Mouse (Mus musculus) lung, embryonic 14.5 days (tissue): ENCODE results near the gene St3gal3. TPM values are rescaled to one million over a fixed set of nuclear protein-coding genes. Genes with fewer than 3 reads are reported as not detected.

Source experiments
- ATAC-seq: fragments of 200-750 bp; cut with Nextera tagmentation; 2 replicates; pipeline ENCODE4 v1.8.0; 2017; ENCODE audit warnings: mild to moderate bottlenecking, moderate TSS enrichment, moderate library complexity; ENCODE audit not compliant: insufficient read depth
- DNase-seq: peaks from one replicate; pipeline ENCODE4 v3.0.0-alpha.2; 2015
- H3K27ac ChIP-seq: fragments of 300-500 bp; sonication (generic); 2 replicates; pipeline ENCODE4 v1.5.1; 2014; ENCODE audit warnings: low read depth, mild to moderate bottlenecking, moderate library complexity
- H3K27me3 ChIP-seq: fragments of 300-500 bp; sonication (generic); 2 replicates; pipeline ENCODE4 v1.6.1; 2014; ENCODE audit warnings: low read length, control low read depth; ENCODE audit not compliant: insufficient read depth
- H3K36me3 ChIP-seq: fragments of 300-500 bp; sonication (generic); 2 replicates; pipeline ENCODE4 v1.6.1; 2014; ENCODE audit warnings: control low read depth; ENCODE audit not compliant: insufficient read depth
- H3K4me1 ChIP-seq: fragments of 300-500 bp; sonication (generic); 2 replicates; pipeline ENCODE4 v1.6.1; 2014; ENCODE audit warnings: antibody characterized with exemption, control low read depth; ENCODE audit not compliant: insufficient read depth
- H3K4me2 ChIP-seq: fragments of 300-500 bp; sonication (generic); 2 replicates; pipeline ENCODE4 v1.6.1; 2014; ENCODE audit warnings: mild to moderate bottlenecking
- H3K4me3 ChIP-seq: fragments of 300-500 bp; sonication (generic); 2 replicates; pipeline ENCODE4 v1.5.1; 2014; ENCODE audit warnings: low read depth, low read length
- H3K9ac ChIP-seq: fragments of 300-500 bp; sonication (generic); 2 replicates; pipeline ENCODE4 v1.6.1; 2014
- H3K9me3 ChIP-seq: fragments of 300-500 bp; sonication (generic); 2 replicates; pipeline ENCODE4 v1.6.1; 2016; ENCODE audit warnings: low read depth, low read length, control low read depth
- CTCF ChIP-seq: IDR thresholded peaks from 2 replicates; pipeline ENCODE4 v1.5.1; 2016; ENCODE audit warnings: antibody characterized with exemption, low read depth
- WGBS: fragments of 180-500 bp; shearing (Covaris S2); extraction: QIAGEN DNeasy Blood & Tissue Kit; methylation state at CpG from one replicate; pipeline ENCODE4 v1.1.7; 2014; 5-methylcytosine and 5-hydroxymethylcytosine counted together
- polyA plus RNA-seq: library from polyadenylated mRNA; unstranded; fragments of >200 nt; fragmentation: Nextera tagmentation; extraction: Ambion mirVana; gene quantifications from 2 replicates; pipeline ENCODE4 v1.2.1, GENCODE M21; 2014

St3gal3 gene
- polyA plus RNA-seq, 1 experiment from 2014 or later, result 6.3 TPM

- Histone ChIP-seq H3K27ac (no peak overlapping the region), H3K9ac (no peak overlapping the region), H3K36me3 (no peaks in the 10 kb centered on the region), H3K4me2 (no peak overlapping the region), H3K9me3 (no peaks in the 10 kb centered on the region), H3K4me3 (no peak overlapping the region), H3K27me3 (no peaks in the 10 kb centered on the region), H3K4me1 (no peaks in the 10 kb centered on the region)
- no peak for DNase-seq
- 74% methylated on average over 9 of the region's 9 CpGs for WGBS
- no peak for TF ChIP-seq CTCF
- no peak for ATAC-seq
Measured at GRCm38 (mm10) chr4:118010661-118011173, 124.0 kb downstream of the St3gal3 start.

GRCm38 (mm10) chr4:118008433-118009033 lies 126.2 kb downstream of the St3gal3 start:
- ATAC-seq, result no peak
- no peak overlapping the region for H3K27ac ChIP-seq

DNA sequence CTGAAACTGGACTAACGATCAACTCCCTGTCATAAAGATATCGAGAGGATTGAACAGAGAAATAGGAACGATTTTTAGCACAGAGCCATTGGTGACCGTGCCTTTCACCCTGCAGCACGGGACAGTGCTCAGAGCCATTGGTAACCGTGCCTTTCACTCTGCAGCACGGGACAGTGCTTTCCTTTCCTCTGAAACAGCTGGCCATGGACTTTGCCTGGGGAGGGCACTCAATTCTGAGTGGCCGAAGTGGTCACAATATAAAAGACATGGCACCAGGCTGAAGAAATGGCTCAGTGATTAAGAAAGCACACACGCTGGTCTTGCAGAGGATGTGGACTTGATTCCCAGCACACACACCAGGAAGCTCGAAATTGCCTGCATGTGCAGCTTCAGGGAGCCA lies 133.4 kb downstream of the St3gal3 start:
- H3K4me1 ChIP-seq, result peaks cover 33% of the 10 kb centered on the region
- no peak overlapping the region for H3K4me3 ChIP-seq
- DNase-seq (no peak), ATAC-seq (no peak)
- H3K27me3 ChIP-seq, result no peaks in the 10 kb centered on the region
- no peaks in the 10 kb centered on the region for H3K9me3 ChIP-seq
- no peak for TF ChIP-seq CTCF
- no peak overlapping the region for H3K9ac ChIP-seq
- no peak overlapping the region for H3K4me2 ChIP-seq
- no peak overlapping the region for H3K27ac ChIP-seq
- H3K36me3 ChIP-seq, result no peaks in the 10 kb centered on the region
- WGBS, result 78% methylated on average over 10 of the region's 10 CpGs

More at GRCm38 (mm10) chr4:118008433-118009033, 126.2 kb downstream of the St3gal3 start:
- Histone ChIP-seq H3K36me3 (no peaks in the 10 kb centered on the region), H3K4me3 (no peak overlapping the region), H3K4me2 (no peak overlapping the region), H3K4me1 (no peaks in the 10 kb centered on the region), H3K27me3 (no peaks in the 10 kb centered on the region), H3K9ac (no peak overlapping the region), H3K9me3 (no peaks in the 10 kb centered on the region)
- no peak for TF ChIP-seq CTCF
- WGBS, result 55% methylated on average over 6 of the region's 6 CpGs
- no peak for DNase-seq

- Histone ChIP-seq H3K36me3 (no peaks in the 10 kb centered on the region), H3K4me2 (no peak overlapping the region), H3K27ac (no peak overlapping the region), H3K4me1 (peaks cover 33% of the 10 kb centered on the region), H3K27me3 (no peaks in the 10 kb centered on the region), H3K9me3 (no peaks in the 10 kb centered on the region), H3K9ac (no peak overlapping the region), H3K4me3 (no peak overlapping the region)
- TF ChIP-seq CTCF, result no peak
- ATAC-seq (peak; percentile 24; the same call in 1 of the 2 replicates), DNase-seq (peak; percentile 25)
- 31% methylated on average over 10 of the region's 10 CpGs for WGBS
Measured at GRCm38 (mm10) chr4:118000605-118001208, 134.0 kb downstream of the St3gal3 start.

- H3K4me2 ChIP-seq, result no peak overlapping the region
- no peak for ATAC-seq
- DNase-seq, result no peak
- H3K36me3 ChIP-seq, result no peaks in the 10 kb centered on the region
- H3K9ac ChIP-seq, result no peak overlapping the region
- 42% methylated on average over 7 of the region's 7 CpGs for WGBS
- H3K9me3 ChIP-seq, result no peaks in the 10 kb centered on the region
- no peak for TF ChIP-seq CTCF
- no peak overlapping the region for H3K4me3 ChIP-seq
- peaks cover 33% of the 10 kb centered on the region for H3K4me1 ChIP-seq
- peak overlapping the region; percentile 10; the same call in 1 of the 2 replicates for H3K27ac ChIP-seq
- H3K27me3 ChIP-seq, result no peaks in the 10 kb centered on the region
Measured at GRCm38 (mm10) chr4:117999951-118000350, 134.8 kb downstream of the St3gal3 start.

- H3K9ac ChIP-seq, result no peak overlapping the region; the same call in 1 of the 2 replicates
- peaks cover 33% of the 10 kb centered on the region for H3K4me1 ChIP-seq
- ATAC-seq (peak; percentile 80), DNase-seq (peak; percentile 83)
- 13% methylated on average over 20 of the region's 20 CpGs for WGBS
- TF ChIP-seq CTCF, result peak; percentile 34; the same call in 1 of the 2 replicates
- H3K4me2 ChIP-seq, result peak overlapping the region; percentile 40
- no peaks in the 10 kb centered on the region for H3K36me3 ChIP-seq
- H3K27me3 ChIP-seq, result no peaks in the 10 kb centered on the region
- no peaks in the 10 kb centered on the region for H3K9me3 ChIP-seq
- H3K4me3 ChIP-seq, result no peak overlapping the region
- peak overlapping the region; percentile 58; the same call in 1 of the 2 replicates for H3K27ac ChIP-seq
Measured at GRCm38 (mm10) chr4:117997381-117998269, 137.1 kb downstream of the St3gal3 start.

- ATAC-seq, result no peak
- H3K27me3 ChIP-seq, result no peaks in the 10 kb centered on the region
- WGBS, result 75% methylated on average over 5 of the region's 5 CpGs
- H3K36me3 ChIP-seq, result no peaks in the 10 kb centered on the region
- H3K9ac ChIP-seq, result no peak overlapping the region
- H3K4me3 ChIP-seq, result no peak overlapping the region
- H3K4me2 ChIP-seq, result no peak overlapping the region
- H3K9me3 ChIP-seq, result no peaks in the 10 kb centered on the region
- TF ChIP-seq CTCF, result no peak
- no peak for DNase-seq
- no peak overlapping the region for H3K27ac ChIP-seq
- H3K4me1 ChIP-seq, result peaks cover 33% of the 10 kb centered on the region
Measured at GRCm38 (mm10) chr4:117996701-117997100, 138.0 kb downstream of the St3gal3 start.
